Mouse (Mus musculus): ENCODE measurements around the gene Syde2.
A peak's percentile ranks its signal among the peaks of the same experiment; 100 is the strongest.
"Not testable (repeated sequence)": the region's sequence is repeated elsewhere in the genome, so short reads cannot be mapped to it uniquely, and the experiment has no call there.

The Syde2 gene

DNA sequence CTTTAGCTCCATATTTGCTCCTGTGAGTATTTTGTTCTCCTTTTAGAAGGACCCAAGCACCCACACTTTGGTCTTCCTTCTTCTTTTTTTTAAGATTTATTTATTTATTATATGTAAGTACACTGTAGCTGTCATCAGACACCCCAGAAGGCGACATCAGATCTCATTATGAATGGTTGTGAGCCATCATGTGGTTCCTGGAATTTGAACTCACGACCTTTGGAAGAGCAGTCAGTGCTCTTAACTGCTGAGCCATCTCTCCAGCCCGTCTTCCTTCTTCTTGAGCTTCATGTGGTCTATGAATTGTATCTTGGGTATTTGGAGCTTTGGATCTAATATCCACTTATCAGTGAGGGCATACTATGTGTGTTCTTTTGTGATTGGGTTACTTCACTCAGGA, 22.1 kb upstream of the Syde2 start:
- DNase-seq (ENCODE audit: extremely low spot score, low spot score), result not testable (repeated sequence)

GRCm38 (mm10) chr3:145966806-145967205, 20.9 kb upstream of the Syde2 start:
- DNase-seq (ENCODE audit: extremely low spot score, low spot score), result no peak

DNA sequence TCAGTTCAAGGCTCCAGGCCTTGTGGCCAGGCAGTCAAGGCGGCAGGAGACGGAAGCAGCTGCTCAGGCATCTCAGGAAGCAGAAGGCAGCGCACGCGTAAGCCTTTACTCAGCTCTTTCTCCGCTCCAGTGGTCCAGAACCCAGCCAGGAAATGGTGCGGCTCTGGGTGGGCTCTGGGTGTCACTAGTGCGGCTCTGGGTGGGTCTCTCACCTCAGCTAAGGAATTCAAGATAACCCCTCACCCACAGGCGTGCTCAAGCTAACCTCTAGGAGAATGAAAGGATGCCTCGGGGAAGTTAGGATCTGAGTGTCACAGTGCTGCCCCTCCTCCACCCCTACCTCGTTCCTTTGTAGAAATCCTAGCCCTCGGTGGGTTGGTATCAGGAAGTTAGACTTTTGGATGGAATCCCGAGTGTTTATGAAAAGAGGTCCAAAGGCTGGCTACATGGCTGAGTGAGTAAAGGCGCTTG, 18.6 kb upstream of the Syde2 start:
- no peak for DNase-seq (ENCODE audit: extremely low spot score, low spot score)

GRCm38 (mm10) chr3:145971501-145971900, 16.2 kb upstream of the Syde2 start:
- DNase-seq (ENCODE audit: extremely low spot score, low spot score), result no peak

GRCm38 (mm10) chr3:145974986-145975385, 12.7 kb upstream of the Syde2 start:
- DNase-seq (ENCODE audit: extremely low spot score, low spot score), result no peak

GRCm38 (mm10) chr3:145985333-145985925, 2.2 kb upstream of the Syde2 start:
- DNase-seq (ENCODE audit: extremely low spot score, low spot score), result no peak

DNA sequence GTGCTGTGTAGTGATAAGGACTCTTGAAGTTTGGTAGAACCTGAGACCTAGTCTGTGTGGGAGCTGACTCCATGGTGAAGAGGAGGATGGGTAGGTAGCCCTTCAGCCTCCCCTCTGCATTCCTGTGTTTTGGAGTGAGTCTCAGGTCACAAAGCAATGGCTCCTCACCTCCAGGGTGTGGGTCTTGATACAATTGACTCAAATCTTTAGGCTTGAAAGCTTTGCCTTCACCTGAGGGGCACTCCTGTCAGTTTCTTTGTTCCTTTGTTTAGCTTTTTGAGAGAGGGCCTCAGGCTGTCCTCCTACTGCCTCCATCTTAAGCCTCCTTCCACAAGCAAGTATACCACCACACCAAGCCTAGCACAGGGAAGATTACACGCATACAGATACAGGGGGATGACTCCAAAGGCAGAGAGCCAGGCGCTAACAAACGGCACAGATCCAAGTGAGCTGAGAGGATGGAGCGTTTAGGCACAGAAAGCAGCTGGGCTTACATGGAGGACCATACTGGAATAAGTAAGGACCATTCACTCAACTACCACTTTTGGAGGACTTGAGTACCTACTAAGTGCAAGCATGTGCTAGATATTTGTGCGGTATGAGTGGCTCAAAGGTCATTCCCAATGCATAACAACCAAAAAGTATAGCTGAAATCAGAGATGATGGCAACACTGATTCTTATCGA, 1.2 kb upstream of the Syde2 start:
- no peak for DNase-seq (ENCODE audit: extremely low spot score, low spot score)

- DNase-seq (ENCODE audit: extremely low spot score, low spot score), result peak; percentile 76
Measured at GRCm38 (mm10) chr3:145987970-145988683, 457 bp downstream of the Syde2 start.

GRCm38 (mm10) chr3:145988684-145989575, 1.3 kb downstream of the Syde2 start:
- no peak for DNase-seq (ENCODE audit: extremely low spot score, low spot score)

DNA sequence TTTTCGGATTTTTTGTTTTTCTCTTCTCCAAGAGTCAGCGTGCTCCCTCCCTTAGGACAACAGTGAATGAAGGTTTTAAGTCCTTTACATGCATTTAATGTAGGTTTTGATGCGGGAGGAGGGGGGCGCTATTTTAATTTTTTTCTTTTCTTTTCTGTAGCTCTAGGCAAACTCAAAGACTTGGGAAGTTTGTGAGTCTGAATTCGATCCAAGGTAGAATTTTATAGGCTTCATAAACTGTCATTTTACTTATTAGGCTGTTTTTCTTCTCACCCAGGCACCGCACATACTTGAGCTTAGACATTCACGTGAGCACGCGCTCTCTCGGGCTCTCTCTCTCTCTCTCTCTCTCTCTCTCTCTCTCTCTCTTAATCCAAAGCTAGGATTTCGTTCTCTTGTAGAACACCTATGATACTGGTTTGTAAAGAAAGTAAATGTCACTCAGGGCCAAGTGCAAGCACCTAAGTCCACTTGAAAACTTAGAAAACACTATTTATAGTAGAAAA, 2.0 kb downstream of the Syde2 start:
- DNase-seq (ENCODE audit: extremely low spot score, low spot score), result no peak

DNA sequence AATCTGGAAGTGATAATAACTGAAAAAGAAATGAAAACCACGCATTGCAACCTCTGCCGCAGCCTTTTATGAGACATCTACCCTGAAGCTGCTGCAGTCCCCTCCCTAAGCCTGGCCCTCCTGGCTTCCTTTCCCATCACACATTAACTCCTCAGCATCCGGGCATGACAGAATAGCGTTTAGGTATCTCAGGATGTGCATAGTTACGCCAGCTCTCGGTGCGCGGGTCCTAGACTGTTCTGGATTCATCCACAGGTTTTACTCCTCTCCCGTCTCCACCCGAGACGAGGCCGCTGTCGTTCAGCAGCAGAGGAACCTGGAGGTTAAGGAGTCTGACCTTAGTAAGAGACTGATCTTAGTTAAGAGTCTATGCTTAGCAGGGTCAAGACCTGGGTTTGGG, 3.5 kb downstream of the Syde2 start:
- no peak for DNase-seq (ENCODE audit: extremely low spot score, low spot score)

- DNase-seq (ENCODE audit: extremely low spot score, low spot score), result no peak
Measured at GRCm38 (mm10) chr3:145991976-145992730, 4.5 kb downstream of the Syde2 start.

- DNase-seq (ENCODE audit: extremely low spot score, low spot score), result no peak
Measured at GRCm38 (mm10) chr3:145992796-145993195, 5.1 kb downstream of the Syde2 start.

DNA sequence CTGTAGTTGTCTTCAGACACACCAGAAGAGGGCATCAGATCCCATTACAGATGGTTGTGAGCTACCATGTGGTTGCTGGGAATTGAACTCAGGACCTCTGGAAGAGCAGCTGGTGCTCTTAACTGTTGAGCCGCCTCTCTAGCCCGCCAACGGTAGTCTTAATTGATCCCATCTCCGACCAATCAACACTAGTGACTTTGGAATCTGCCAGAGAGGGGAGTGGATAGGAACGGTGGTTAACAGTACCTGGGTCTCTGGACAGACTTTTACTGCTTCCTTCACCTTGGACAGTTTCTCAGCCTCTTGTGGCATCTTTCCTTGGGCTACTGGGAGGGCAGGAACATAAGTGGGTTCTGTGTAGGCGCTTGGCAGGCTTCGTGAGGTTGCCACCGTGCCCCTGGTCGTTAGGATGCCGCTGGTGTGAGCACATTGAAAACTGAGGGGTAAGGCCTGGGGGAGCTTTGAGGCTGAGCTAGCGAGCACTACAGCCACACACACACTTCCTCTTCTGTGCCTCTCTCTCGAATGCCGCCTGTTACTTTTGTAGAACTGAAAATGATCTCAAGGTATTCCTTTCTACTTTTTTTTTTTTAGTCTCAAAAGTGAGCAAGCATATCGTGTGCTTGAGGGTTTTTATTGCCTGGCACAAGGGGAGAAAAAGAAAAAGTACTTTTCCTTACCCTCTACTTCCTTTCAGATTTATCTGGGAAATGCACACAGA, 6.0 kb downstream of the Syde2 start:
- DNase-seq (ENCODE audit: extremely low spot score, low spot score), result no peak

GRCm38 (mm10) chr3:145995489-145995888, 7.8 kb downstream of the Syde2 start:
- no peak for DNase-seq (ENCODE audit: extremely low spot score, low spot score)

- not testable (repeated sequence) for DNase-seq (ENCODE audit: extremely low spot score, low spot score)
Measured at GRCm38 (mm10) chr3:145996539-145996938, 8.9 kb downstream of the Syde2 start.

DNA sequence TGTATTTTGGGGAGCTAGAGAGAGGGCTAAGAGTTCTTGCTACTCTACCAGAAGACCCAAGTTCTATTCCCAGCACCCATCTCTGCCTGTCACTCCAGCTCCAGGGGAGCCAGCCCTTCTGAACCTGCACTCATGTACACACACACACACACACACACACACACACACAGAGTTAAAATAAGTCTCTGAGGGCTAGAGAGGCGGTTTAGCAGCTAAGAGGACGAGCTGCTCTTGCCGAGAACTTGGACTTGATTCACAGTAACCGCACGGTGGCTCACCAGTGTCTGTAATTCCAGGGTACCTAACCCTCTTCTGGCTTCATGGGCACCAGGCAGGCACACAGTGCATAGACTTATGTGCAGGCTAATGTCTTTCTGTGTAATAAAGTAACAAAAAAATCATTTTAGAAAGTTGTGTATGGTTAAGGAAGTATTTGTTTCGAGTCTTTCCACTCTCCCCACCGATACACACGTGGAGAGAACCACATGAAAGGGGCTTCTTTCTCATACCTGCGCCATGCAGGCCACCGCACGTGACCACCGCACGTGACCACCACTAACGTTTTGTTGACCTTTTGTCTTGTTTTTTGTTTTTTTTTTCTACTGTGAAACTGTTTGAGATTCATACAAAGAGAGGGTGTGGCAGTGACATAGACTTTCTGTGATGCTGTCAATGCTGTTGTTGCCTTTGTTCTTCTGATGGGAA, 16.8 kb downstream of the Syde2 start:
- DNase-seq (ENCODE audit: extremely low spot score, low spot score), result no peak

GRCm38 (mm10) chr3:146007872-146008271, 20.2 kb downstream of the Syde2 start:
- no peak for DNase-seq (ENCODE audit: extremely low spot score, low spot score)

All from neural tube, embryonic 10.5 days (tissue).